Mouse (Mus musculus): ENCODE measurements at regions not wholly inside any gene's neighbourhood (a gene's known extent, or its start where the extent isn't known, plus 50 kb on each side); places are given as distances from the start of the nearest gene placed in this dataset.

- no peak for DNase-seq (ENCODE audit: low spot score)
Measured at GRCm38 (mm10) chr10:117434293-117434842, 54.6 kb upstream of the Cpsf6 start.

GRCm38 (mm10) chr10:117433547-117434292, 53.9 kb upstream of the Cpsf6 start:
- DNase-seq (ENCODE audit: low spot score), result no peak

- no peak for DNase-seq (ENCODE audit: low spot score)
Measured at GRCm38 (mm10) chr10:117432871-117433546, 53.2 kb upstream of the Cpsf6 start.

GRCm38 (mm10) chr10:117432415-117432814, 52.6 kb upstream of the Cpsf6 start:
- DNase-seq (ENCODE audit: low spot score), result no peak

GRCm38 (mm10) chr10:117431850-117432249, 52.0 kb upstream of the Cpsf6 start:
- no peak for DNase-seq (ENCODE audit: low spot score)

GRCm38 (mm10) chr10:117431086-117431619, 51.3 kb upstream of the Cpsf6 start:
- DNase-seq (ENCODE audit: low spot score), result no peak

GRCm38 (mm10) chr10:117430224-117430884, 50.5 kb upstream of the Cpsf6 start:
- no peak for DNase-seq (ENCODE audit: low spot score)

GRCm38 (mm10) chr10:117429459-117430183, 49.8 kb upstream of the Cpsf6 start:
- no peak for DNase-seq (ENCODE audit: low spot score)
